Mouse (Mus musculus) adrenal gland, adult 8-10 months (tissue): Measurements from ENCODE around the gene Gas2l1. TPM values are rescaled to one million over a fixed set of nuclear protein-coding genes. Genes with fewer than 3 reads are reported as not detected.
A peak's percentile ranks its signal among the peaks of the same experiment; 100 is the strongest.
"Not testable (repeated sequence)": the region's sequence is repeated elsewhere in the genome, so short reads cannot be mapped to it uniquely, and the experiment has no call there.

Experiments
- DNase-seq: peaks from one replicate; pipeline ENCODE4 v3.0.0; 2022
- total RNA-seq, 4 experiments: library from RNA; stranded (reverse); gene quantifications; 2 replicates each; pipeline ENCODE4 v1.2.4; 2022

Gene Gas2l1
- 10 to 100 TPM; 39.6 to 61.2 (median 53.6) TPM for total RNA-seq

GRCm38 (mm10) chr11:5065056-5065821, at the start of gene Gas2l1:
Gene Gas2l1, minus strand, starts transcription at chr11:5065327.
- DNase-seq: peak; percentile 84

DNA sequence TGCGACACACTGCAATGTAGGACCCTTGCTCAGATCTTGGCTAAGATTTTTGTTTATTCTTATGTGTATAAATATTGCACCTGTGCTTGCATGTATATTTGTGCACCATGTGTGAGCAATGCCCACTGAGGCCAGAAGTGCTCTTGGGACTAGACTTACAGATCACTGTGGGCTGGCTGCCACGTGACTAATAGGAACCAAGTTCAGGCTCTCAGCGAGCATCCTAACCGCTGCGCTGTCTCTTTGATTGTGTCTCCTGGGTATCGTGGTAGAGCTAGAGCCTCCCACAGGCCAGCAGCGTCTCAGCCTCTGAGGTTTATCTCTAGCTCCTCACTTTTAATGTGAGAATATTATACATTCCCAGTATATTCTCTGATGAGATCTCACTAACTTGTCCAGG, 48.5 kb upstream of the Gas2l1 start:
- DNase-seq: no peak

- no peak for DNase-seq
Observed at GRCm38 (mm10) chr11:5109441-5109840, 44.3 kb upstream of the Gas2l1 start.

GRCm38 (mm10) chr11:5103986-5104509, 38.9 kb upstream of the Gas2l1 start:
- no peak for DNase-seq

DNA sequence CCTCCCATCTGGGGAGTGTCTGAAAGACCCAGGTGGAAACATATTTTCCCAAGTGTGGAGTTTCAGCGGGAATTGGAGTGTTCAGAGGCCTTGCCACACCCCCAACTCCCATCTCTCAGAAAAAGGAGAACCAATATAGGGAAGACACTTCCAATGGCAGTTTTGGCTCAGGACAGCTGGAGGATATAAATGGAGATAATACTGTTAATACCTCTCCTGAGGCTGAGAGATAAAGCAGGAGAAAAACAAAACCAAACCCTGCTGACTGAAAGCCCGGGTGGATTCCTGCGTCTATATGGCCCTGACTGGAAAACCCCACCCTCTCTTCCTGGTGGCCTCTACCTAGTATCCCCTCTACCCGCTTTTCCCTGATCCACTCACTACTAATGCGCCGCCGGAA, 37.3 kb upstream of the Gas2l1 start:
- DNase-seq: no peak

DNA sequence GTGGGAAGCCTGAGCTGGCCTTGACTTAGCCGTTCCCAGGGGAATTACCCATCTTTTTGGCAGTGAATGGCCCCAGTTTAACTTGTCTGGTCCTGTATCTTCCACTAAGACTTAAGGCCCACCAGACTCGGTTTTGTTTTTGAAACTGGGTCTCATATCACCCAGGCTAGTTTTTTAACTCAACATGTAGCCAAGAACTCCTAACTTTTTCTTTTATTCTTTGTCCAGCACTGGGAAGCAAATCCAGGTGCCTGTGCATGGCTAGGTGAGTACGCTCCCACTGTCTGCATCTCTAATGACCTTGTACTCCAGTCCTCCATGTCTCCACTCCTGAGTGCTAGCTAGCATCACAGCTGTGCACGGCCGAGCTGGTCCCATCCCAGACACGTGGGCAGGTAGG, 36.5 kb upstream of the Gas2l1 start:
- no peak for DNase-seq

DNA sequence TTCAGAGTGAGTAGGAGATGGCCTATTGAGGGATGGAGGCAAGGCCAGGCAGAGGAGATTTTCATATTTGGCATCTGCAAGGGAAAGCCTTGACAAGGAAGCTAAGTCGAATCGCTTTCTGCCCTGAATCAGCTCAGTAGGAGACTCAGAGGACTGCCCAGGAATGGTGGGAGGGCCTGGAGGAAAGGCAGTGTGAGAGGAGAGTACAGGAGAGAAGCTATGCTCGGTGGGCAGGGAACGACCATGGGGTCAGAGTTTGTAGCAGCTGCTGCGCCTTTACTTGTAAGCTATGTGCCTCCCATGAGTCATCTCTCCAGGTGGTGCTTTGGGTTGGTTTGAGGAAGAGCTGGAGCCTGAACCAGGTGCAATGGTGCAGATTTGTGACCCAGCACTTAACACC, 35.7 kb upstream of the Gas2l1 start:
- no peak for DNase-seq

- no peak for DNase-seq
Observed at GRCm38 (mm10) chr11:5100283-5100682, 35.2 kb upstream of the Gas2l1 start.

GRCm38 (mm10) chr11:5099576-5100183, 34.6 kb upstream of the Gas2l1 start:
- peak; percentile 82 for DNase-seq

- DNase-seq: peak; percentile 94
Observed at GRCm38 (mm10) chr11:5098736-5099542, 33.8 kb upstream of the Gas2l1 start, which contains the start of the genes Rhbdd3 and Ewsr1. Gene Rhbdd3, plus strand, starts transcription at chr11:5098926. Gene Ewsr1, minus strand, starts transcription at chr11:5099266.

DNA sequence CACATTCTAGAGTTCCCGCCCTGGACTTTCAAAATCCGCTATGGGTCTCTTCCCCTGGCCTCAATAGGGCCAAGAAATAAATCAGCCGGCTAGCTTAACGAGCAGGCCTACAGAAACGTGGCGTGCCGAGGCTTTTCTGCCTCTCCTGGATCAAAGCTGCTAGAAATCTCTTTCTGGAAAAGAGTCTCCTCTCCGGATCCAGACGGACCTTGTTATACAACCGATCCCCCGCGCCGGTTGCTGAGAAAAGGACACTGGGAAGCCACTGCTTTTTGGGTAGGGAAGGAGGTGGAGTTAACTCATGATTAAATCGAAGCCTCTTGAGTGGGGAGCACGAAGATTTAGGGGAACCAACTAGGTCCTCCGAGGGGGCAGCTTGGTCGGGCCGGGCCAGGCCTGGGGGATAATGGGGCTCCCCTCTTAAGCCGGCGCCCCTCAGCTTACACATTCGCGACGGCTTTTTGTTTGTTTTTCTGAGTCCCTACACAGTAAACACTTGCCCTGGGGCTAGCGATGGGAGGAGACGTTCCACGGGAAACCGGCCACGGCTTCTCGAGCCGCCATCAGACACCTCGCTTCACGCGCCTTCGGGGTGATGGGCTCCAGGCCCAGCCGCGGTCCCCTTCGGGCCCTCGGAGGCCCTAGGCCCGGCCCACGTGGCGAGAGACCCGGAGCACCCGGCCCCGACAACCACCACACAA, 33.1 kb upstream of the Gas2l1 start:
- DNase-seq: peak; percentile 47

DNA sequence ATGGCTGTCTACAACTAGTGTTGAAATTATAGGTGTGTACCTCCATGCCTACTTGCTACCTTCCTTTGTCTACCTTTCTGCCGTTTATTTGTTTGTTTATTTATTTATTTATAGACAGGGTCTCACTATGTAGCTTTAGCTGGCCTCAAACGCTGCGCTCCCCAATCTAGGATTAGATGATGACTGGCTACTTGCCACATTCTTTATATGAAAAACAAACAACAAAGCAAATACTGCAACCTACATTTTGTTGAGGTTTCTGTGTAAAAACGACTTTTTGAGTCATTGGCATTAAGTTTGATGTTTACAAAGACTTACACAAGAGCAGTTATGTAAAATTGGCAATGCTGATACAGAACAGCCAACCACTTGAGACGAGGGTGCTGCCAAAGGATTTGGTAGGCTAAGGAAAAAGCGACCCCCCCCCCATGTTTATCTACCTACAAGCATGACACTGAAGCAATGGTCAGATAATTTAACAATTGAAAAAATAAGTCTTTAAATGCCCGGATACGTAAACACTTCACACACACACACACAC, 31.4 kb upstream of the Gas2l1 start:
- no peak for DNase-seq

GRCm38 (mm10) chr11:5095877-5096276, 30.8 kb upstream of the Gas2l1 start:
- no peak for DNase-seq

- no peak for DNase-seq
Observed at GRCm38 (mm10) chr11:5091706-5092105, 26.6 kb upstream of the Gas2l1 start.

GRCm38 (mm10) chr11:5089147-5089546, 24.0 kb upstream of the Gas2l1 start:
- DNase-seq: peak; percentile 60

DNA sequence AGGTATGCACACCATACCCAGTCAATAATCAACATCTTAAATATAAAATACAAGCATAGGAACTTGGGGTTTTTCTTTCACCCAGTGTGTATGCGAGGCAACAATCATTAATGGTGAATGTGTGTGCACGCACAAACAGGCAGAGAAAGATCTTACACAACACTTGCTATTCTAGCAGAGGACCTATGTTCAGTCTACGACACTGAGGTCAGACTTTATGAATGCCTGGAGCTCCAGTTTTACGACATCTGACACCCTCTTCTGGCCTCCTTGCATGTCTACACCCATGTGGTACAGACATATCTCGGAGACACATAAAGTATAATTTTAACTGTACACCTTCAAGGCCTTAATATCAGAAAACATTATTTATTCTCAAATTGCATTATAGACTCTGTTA, 11.7 kb upstream of the Gas2l1 start:
- DNase-seq: not testable (repeated sequence)

GRCm38 (mm10) chr11:5075760-5076159, 10.6 kb upstream of the Gas2l1 start:
- DNase-seq: no peak

DNA sequence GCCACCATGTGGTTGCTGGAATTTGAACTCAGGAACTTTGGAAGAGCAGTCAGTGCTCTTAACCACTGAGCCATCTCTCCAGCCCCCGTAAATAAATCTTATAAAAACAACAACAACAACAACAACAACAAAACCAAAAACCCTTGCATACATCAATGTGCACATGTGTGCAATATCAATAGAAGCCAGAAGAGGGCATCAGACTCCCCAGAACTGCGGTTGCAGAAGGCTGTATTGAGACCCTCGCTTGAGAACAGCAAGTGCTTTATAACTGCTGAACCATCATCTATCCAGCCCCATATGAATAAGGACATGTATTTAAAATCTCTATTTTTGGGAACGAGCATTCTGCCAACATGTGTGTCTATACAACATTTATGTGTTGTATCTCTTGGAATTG, 9.8 kb upstream of the Gas2l1 start:
- no peak for DNase-seq

GRCm38 (mm10) chr11:5068126-5068971, 3.2 kb upstream of the Gas2l1 start:
- no peak for DNase-seq

- no peak for DNase-seq
Observed at GRCm38 (mm10) chr11:5067063-5067462, 1.9 kb upstream of the Gas2l1 start.
